Mouse (Mus musculus) liver, adult (tissue): ENCODE measurements around the gene Usp34.

ENCODE experiments used
- GATA4 ChIP-seq: IDR thresholded peaks from 2 replicates; pipeline ENCODE4 v1.6.1; 2014; ENCODE audit warnings: mild to moderate bottlenecking, low read length; ENCODE audit not compliant: insufficient replicate concordance

Gene Usp34

DNA sequence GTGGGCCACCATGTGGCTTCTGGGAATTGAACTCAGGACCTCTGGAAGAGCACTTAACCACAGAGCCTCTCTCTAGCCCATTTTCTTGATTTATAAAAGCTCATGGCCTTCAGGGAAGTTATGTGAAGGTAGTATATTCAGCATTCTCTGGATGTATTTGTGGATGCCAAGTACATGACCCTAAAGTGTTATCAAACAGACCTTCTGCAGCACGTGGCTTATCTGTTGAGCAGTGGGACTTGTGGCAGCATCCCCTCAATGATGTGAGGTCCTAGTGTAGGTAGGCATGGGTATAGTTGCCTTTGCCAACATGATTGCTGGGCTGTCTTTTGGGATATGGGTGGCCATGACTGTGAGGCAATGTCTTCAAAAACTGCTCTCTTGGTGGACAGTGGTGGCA is 6.8 kb downstream of the Usp34 start:
- no peak for TF ChIP-seq GATA4

DNA sequence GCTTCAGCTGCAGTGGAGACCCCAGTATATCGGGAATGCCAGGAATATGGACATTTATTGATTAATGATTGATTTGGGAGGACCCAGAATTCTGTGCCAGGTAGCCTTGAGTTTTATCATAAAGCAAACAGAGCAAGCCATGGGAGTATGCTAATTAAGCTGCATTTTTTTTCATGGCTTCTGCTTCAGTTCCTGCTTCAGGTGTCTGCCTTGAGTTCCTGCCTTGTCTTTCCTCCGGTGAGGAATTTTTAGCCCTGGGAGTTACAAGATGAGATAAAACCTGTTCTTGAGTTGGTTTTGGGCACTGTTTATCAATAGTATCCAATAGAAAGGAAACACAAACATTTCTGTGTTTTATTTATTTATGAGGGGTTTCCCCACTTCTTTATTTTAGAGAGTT is 22.7 kb downstream of the Usp34 start:
- TF ChIP-seq GATA4: no peak

DNA sequence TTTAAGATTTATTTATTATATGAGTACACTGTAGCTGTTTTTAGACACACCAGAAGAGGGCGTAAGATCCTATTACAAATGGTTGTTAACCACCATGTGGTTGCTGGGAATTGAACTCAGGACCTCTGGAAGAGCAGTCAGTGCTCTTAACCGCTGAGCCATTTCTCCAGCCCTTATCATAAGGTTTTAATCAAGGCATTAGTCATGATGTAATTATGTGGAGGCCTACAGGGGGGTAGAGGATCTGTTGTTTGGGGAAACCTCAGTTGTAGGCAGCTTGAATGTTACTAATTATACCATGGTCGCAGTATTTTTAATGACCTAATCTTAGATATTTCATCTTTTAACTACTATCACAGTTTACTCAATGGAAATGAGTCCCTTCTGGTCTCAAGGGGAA is 25.4 kb downstream of the Usp34 start:
- no peak for TF ChIP-seq GATA4

DNA sequence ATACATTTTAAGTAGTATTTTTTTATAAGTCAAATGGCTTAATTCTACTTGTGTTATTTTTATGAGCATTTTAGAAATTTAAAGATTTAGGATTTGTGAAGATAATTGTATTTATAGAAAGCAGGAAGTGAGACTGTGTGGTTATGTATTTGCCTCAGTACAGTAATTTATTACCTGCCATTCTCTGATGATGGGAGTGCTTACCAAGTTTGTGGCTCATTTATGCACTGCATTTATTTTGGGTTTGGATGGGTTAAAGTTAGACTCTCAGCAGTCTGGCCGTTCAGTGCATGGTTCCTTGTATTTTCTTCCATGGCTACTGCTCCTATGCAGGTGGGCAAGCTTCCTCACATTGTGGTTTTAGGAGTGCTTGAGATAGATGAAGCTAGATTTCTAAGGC is 28.5 kb downstream of the Usp34 start:
- TF ChIP-seq GATA4: no peak

DNA sequence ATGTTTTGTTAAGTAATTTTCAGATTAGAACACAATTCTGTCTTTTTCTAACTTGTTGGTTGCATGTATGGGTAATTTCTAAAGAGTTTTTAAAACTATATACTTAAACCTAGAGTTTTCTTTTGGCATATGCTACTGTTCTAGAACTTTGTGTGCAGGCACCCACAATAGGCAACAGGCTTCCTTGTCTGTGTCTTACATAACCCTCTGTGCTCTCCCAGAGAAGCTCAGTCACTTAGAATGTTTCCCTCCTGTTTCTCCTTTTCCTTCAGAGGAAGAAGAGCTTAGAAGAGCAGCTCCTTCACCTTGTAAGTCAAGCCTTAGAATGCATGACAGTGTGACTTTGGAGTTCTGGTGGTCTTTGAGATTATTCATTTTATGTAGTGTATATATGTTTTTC is 55.6 kb downstream of the Usp34 start:
- no peak for TF ChIP-seq GATA4

DNA sequence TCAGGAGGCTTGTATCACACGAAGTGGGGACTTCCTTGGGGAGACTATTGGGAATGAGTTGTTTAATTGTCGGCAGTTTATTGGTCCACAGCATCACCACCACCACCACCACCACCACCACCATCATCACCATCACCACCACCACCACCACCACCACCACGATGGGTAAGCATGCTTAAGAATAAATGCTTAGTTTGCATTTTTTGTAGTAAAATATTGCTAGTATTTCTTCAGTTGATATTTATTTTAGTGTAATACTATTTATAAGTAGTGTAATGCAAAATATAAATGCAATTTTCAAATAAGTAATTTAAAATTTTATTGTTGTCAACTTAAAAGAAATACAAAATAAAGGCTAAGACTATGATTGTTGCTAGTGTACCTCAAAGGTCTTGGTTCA is 57.7 kb downstream of the Usp34 start:
- no peak for TF ChIP-seq GATA4

GRCm38 (mm10) chr11:23372032-23372431 is 65.3 kb downstream of the Usp34 start:
- no peak for TF ChIP-seq GATA4

- no peak for TF ChIP-seq GATA4
These were observed 65.8 kb downstream of the Usp34 start for GRCm38 (mm10) chr11:23372490-23372889.

DNA sequence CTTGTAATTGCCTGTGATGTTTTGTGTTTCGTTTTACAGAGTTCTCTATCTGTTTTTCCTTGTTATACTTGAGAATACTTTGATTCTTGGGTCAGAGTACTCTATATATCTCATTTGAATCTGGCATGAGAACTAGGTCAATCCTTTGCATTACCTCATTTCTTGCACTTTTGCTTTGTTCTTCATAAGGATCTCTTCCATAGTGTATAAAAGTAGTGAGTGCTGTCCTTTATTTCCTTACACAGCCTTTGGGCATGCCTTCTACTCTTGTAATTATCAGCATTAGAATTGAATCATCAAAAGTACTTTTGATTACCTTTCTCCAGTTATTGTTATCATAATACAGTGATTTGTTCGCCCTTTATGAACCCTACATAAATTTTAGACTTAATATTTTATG is 73.4 kb downstream of the Usp34 start:
- TF ChIP-seq GATA4: no peak

DNA sequence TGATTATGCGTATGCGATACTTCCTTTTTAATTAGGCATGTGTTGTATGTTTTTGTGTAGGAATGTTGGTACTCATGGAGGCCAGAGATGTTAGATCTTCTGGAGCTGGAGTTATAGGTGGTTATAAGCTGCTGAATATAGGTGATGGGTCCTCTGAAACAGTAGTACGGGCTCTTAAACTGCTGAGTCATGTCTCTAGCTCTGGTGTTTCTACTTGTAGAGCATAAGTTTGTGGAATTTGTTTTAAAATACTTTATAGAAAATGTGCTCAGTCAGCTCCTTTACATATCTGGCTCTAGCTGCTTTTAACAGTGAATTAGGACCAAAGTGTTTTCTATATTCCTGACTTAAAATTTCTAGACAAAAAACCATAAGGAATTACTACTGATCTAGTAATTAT is 73.9 kb downstream of the Usp34 start:
- no peak for TF ChIP-seq GATA4

GRCm38 (mm10) chr11:23382787-23383186 is 76.1 kb downstream of the Usp34 start:
- no peak for TF ChIP-seq GATA4

DNA sequence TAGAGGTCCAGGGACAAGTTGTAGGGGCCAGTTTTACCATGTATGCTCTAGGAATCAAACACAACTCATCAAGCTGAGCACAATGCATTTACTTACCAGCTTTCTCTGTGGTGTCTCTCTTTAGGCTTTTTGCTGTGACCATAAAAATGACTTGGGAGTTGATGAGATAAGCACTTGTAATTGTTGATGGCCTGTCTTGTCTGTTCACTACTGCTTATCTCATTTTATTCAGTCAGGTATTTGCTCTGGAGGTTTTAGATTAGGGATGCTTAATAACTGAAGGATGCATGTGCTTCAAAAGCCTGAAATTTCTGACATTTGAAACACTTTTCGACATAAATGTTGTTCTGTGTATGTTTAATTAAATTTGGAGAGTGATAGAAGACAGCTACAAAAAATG is 83.0 kb downstream of the Usp34 start:
- no peak for TF ChIP-seq GATA4

GRCm38 (mm10) chr11:23392567-23392966 is 85.9 kb downstream of the Usp34 start:
- TF ChIP-seq GATA4: no peak

- TF ChIP-seq GATA4: no peak
These were observed 89.9 kb downstream of the Usp34 start for GRCm38 (mm10) chr11:23396608-23397007.

DNA sequence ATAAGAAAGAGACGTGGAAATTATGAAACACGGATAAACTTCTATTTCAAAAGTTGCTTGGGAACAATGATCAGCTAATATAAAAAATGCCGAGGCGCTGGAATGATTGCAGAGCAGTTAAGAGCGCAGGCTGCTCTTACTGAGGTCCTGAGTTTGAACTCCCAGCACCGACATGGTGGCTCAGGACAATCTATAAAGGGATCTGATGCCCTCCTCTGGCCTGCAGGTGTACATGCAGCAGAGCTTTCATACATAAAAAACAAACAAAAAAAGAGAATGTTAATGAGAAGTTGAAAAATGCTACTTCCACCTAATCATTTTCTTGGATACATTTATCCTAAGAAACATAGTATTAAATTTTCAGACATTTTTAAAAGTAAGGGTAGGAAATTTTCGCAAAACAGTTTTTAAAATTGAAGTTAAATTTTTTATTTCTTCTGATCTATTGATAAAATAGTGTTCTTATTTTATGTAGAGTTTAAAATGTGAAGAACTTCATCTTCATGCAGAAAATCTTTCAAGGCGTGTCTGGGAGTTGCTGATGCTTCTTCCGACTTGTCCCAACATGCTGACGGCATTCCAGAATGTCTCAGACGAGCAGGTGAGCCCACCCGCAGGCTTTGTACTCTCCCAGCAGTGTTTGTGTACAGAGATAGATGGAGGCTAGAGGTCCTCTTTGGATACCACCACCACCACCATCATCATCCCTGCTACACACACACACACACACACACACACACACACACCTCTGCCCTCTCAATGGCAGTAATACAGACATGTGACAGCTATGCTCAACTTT is 94.5 kb downstream of the Usp34 start:
- no peak for TF ChIP-seq GATA4

- no peak for TF ChIP-seq GATA4
These were observed 121.6 kb downstream of the Usp34 start for GRCm38 (mm10) chr11:23428301-23428700.

- TF ChIP-seq GATA4: no peak
These were observed 123.3 kb downstream of the Usp34 start for GRCm38 (mm10) chr11:23430013-23430412.
